Mouse (Mus musculus): Measurements from ENCODE around the gene Pla2g15.

The Pla2g15 gene

GRCm38 (mm10) chr8:106134751-106135571, 15.2 kb upstream of the Pla2g15 start:
- peak; percentile 23 for DNase-seq (ENCODE audit: low read depth, low spot score)

DNA sequence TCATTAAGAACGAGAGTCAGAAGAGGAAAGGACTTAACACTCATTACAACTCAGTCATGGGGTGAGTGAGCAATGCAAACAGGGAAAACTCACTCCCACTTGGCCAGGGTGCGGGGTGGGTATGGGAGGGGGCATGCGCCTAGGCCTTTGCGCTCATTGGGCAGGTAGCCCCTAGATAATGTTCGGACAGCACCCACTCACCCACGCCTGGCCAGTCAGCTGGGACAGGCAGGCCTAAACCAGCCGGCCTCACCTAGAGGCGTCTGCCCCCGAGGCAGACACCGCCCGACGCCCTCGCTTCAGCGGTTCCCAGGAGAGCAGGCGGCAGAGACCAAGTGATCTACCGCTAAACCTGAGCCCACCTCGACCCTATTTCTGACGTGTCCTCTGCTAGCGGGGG, 14.5 kb upstream of the Pla2g15 start:
- peak; percentile 16 for DNase-seq (ENCODE audit: low read depth, low spot score)

GRCm38 (mm10) chr8:106136156-106137130, 13.8 kb upstream of the Pla2g15 start, which contains the start of gene Esrp2:
Gene Esrp2, minus strand, starts transcription at chr8:106136974.
- DNase-seq (ENCODE audit: low read depth, low spot score) = peak; percentile 65

- peak; percentile 26 for DNase-seq (ENCODE audit: low read depth, low spot score)
Observed at GRCm38 (mm10) chr8:106137218-106137905, 12.8 kb upstream of the Pla2g15 start.

- DNase-seq (ENCODE audit: low read depth, low spot score) = peak; percentile 43
Observed at GRCm38 (mm10) chr8:106137906-106138477, 12.2 kb upstream of the Pla2g15 start.

GRCm38 (mm10) chr8:106138616-106139015, 11.6 kb upstream of the Pla2g15 start:
- DNase-seq (ENCODE audit: low read depth, low spot score) = no peak

GRCm38 (mm10) chr8:106140191-106140590, 10.0 kb upstream of the Pla2g15 start:
- DNase-seq (ENCODE audit: low read depth, low spot score) = no peak

GRCm38 (mm10) chr8:106140769-106141168, 9.4 kb upstream of the Pla2g15 start:
- DNase-seq (ENCODE audit: low read depth, low spot score) = peak; percentile 83

DNA sequence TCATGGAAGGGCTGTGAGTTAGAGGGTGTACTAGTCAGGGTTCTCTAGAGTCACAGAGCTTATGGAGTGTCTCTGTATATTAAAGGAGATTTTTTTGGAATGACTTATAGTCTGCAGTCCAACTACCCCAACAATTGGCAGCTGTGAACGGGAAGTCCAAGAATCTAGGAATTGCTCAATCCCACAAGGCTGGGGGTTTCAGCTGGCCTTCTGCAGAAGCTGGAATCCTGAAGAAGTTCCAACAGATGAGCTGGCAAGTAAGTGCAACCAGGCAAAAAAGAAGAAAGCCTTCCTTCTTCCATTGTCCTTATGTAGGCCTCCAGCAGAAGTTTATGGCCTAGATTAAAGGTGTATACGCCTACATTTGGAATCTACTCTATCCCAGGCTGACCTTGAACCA, 4.9 kb upstream of the Pla2g15 start:
- no peak for DNase-seq (ENCODE audit: low read depth, low spot score)

- DNase-seq (ENCODE audit: low read depth, low spot score) = no peak
Observed at GRCm38 (mm10) chr8:106146014-106146413, 4.2 kb upstream of the Pla2g15 start.

GRCm38 (mm10) chr8:106147868-106148565, 2.2 kb upstream of the Pla2g15 start:
- DNase-seq (ENCODE audit: low read depth, low spot score) = no peak

DNA sequence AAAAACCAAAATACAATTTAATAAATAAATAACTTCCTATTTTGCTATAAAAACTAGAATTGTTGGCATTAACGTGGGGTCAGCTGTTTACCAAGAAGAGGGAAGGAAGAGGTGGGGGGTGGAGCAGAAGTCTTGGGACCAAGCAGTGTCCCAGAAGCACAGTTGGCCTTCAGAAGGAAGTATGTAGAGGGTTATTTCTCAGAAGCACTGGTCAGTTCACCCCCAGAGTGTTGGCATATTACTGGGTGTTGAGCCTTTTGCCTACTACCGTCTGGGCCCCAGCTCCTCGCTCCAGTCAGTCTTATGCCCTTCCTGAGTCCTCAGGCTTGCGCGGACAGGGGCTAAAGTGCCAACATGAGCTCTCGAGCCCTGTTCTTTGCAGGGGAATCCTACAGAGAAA, 1.2 kb upstream of the Pla2g15 start:
- DNase-seq (ENCODE audit: low read depth, low spot score) = no peak

- no peak for DNase-seq (ENCODE audit: low read depth, low spot score)
Observed at GRCm38 (mm10) chr8:106150653-106151000, 428 bp downstream of the Pla2g15 start.

DNA sequence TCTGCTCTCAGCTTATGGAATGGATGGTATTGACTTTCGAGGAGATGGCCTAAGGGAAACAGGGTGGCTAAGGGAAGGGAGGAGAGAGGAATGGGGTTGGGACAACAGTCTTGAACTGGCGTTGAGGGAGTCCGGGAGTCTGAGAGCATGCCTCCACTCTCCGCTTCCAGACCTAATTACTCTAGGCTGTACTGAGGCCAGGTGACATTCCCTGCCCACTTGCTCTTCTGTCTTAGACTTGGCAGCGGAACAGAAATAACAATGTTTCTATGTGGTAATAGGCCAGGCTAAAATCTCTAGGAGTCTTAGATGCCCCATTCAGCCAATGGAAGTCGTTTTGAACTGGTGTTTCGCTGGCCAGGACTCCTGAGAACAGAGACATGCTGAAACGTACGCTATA, 842 bp downstream of the Pla2g15 start:
- DNase-seq (ENCODE audit: low read depth, low spot score) = no peak

- no peak for DNase-seq (ENCODE audit: low read depth, low spot score)
Observed at GRCm38 (mm10) chr8:106152876-106153275, 2.7 kb downstream of the Pla2g15 start.

DNA sequence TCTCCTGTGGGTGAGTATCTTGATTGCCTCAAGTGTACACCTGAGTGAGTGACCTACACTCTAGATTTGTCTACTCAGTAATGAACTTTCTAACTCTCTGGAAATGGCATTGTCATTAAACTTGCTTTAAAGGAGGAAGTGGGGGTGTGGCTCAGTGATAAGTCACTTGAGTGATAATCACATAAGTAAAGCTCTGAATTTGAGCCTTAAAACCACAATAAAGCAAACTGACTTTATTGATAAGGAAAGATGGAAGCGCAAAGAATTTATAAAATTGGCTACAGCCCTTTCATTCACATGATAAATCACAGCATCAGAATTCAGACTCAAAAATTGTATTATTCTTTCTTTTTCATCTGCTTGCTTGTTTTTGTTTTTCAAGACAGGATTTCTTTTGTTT, 7.2 kb downstream of the Pla2g15 start:
- no peak for DNase-seq (ENCODE audit: low read depth, low spot score)

- DNase-seq (ENCODE audit: low read depth, low spot score) = no peak
Observed at GRCm38 (mm10) chr8:106158381-106158780, 8.2 kb downstream of the Pla2g15 start.

- no peak for DNase-seq (ENCODE audit: low read depth, low spot score)
Observed at GRCm38 (mm10) chr8:106159876-106160275, 9.7 kb downstream of the Pla2g15 start.

- no peak for DNase-seq (ENCODE audit: low read depth, low spot score)
Observed at GRCm38 (mm10) chr8:106163251-106163650, 13.1 kb downstream of the Pla2g15 start.

DNA sequence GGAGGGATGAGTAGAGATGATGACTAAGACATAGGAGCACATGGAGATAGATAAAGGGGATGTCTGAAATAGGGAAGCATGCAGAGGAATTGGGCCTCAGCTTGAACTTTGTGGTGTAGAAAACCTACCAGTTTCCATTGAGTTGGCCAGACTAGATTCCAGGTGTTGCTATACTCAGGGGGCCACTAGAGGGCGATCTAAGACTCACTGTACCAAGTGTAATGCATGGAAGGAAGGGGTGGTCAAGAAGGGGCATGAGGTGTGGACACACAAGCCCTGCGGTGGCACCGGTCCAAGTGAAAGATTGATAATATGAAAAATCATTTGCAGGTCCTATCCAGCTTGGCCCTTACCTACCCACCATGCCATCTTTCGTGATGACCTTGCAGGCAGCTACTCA, 15.3 kb downstream of the Pla2g15 start:
- peak; percentile 69 for DNase-seq (ENCODE audit: low read depth, low spot score)
